Mouse (Mus musculus) hindbrain, embryonic 11.5 days (tissue): ENCODE measurements around the gene Gtpbp4. TPM values are rescaled to one million over a fixed set of nuclear protein-coding genes. Genes with fewer than 3 reads are reported as not detected.
"Not testable (repeated sequence)": the region's sequence is repeated elsewhere in the genome, so short reads cannot be mapped to it uniquely, and the experiment has no call there.

Source experiments
- ATAC-seq: fragments of 200-750 bp; cut with Nextera tagmentation; 2 replicates; pipeline ENCODE4 v1.8.0; 2017; ENCODE audit warnings: mild to moderate bottlenecking, moderate TSS enrichment, moderate library complexity; ENCODE audit not compliant: low FRiP score
- DNase-seq: peaks from one replicate; pipeline ENCODE4 v3.0.0-alpha.2; 2015; ENCODE audit warnings: low spot score
- H3K27ac ChIP-seq: fragments of 300-500 bp; sonication (generic); 2 replicates; pipeline ENCODE4 v1.5.1; 2014; ENCODE audit warnings: mild to moderate bottlenecking, low read depth, low read length
- H3K27me3 ChIP-seq: fragments of 300-500 bp; sonication (generic); 2 replicates; pipeline ENCODE4 v1.6.1; 2014; ENCODE audit warnings: mild to moderate bottlenecking, low read length, moderate library complexity, mixed read lengths; ENCODE audit not compliant: control insufficient read depth, insufficient read depth
- H3K36me3 ChIP-seq: fragments of 300-500 bp; sonication (generic); 2 replicates; pipeline ENCODE4 v1.6.1; 2014; ENCODE audit warnings: mild to moderate bottlenecking, low read length, moderate library complexity, mixed read lengths; ENCODE audit not compliant: control insufficient read depth, insufficient read depth
- H3K4me1 ChIP-seq: fragments of 300-500 bp; sonication (generic); replicated peaks from 2 replicates; pipeline ENCODE4 v1.6.1; 2014; ENCODE audit warnings: low read length, mixed read lengths; ENCODE audit not compliant: control insufficient read depth, insufficient read depth
- H3K4me2 ChIP-seq: fragments of 300-500 bp; sonication (generic); replicated peaks from 2 replicates; pipeline ENCODE4 v1.6.1; 2014; ENCODE audit warnings: mild to moderate bottlenecking, low read depth, low read length
- H3K4me3 ChIP-seq: fragments of 300-500 bp; sonication (generic); 2 replicates; pipeline ENCODE4 v1.5.1; 2014; ENCODE audit warnings: low read depth, low read length
- H3K9ac ChIP-seq: fragments of 300-500 bp; sonication (generic); 2 replicates; pipeline ENCODE4 v1.6.1; 2014; ENCODE audit warnings: low read depth, low read length
- H3K9me3 ChIP-seq: fragments of 300-500 bp; sonication (generic); 2 replicates; pipeline ENCODE4 v1.6.1; 2016; ENCODE audit warnings: low read length; ENCODE audit not compliant: control insufficient read depth
- WGBS: fragments of 180-500 bp; shearing (Covaris S2); extraction: QIAGEN DNeasy Blood & Tissue Kit; methylation state at CpG from one replicate; pipeline ENCODE4 v1.1.7; 2014; 5-methylcytosine and 5-hydroxymethylcytosine counted together
- polyA plus RNA-seq: library from polyadenylated mRNA; unstranded; fragments of >200 nt; fragmentation: Nextera tagmentation; extraction: Ambion mirVana; gene quantifications from 2 replicates; pipeline ENCODE4 v1.2.1, GENCODE M21; 2014

Gtpbp4 gene
- polyA plus RNA-seq, 1 experiment from 2014 or later = 110 TPM

GRCm38 (mm10) chr13:8941110-8941509 is 54.8 kb downstream of the Gtpbp4 start:
- H3K4me3 ChIP-seq, H3K9ac ChIP-seq, H3K27ac ChIP-seq, H3K4me1 ChIP-seq, DNase-seq, H3K9me3 ChIP-seq, ATAC-seq, H3K4me2 ChIP-seq, H3K27me3 ChIP-seq, H3K36me3 ChIP-seq: not testable (repeated sequence)
- WGBS = 87% methylated on average over 4 of the region's 4 CpGs

- not testable (repeated sequence) for H3K9me3 ChIP-seq, H3K9ac ChIP-seq, H3K4me3 ChIP-seq, H3K4me1 ChIP-seq, DNase-seq, ATAC-seq, H3K27me3 ChIP-seq, H3K27ac ChIP-seq, H3K4me2 ChIP-seq, H3K36me3 ChIP-seq
- 84% methylated on average over 6 of the region's 6 CpGs for WGBS
These were observed 58.2 kb downstream of the Gtpbp4 start for GRCm38 (mm10) chr13:8937611-8938140.

- Histone ChIP-seq H3K9me3 (no peaks in the 10 kb centered on the region), H3K4me1 (no peaks in the 10 kb centered on the region), H3K4me2 (no peak overlapping the region), H3K9ac (no peak overlapping the region), H3K4me3 (no peak overlapping the region), H3K27me3 (no peaks in the 10 kb centered on the region), H3K36me3 (no peaks in the 10 kb centered on the region), H3K27ac (no peak overlapping the region)
- ATAC-seq (no peak), DNase-seq (no peak)
- WGBS = 63% methylated on average over 2 of the region's 2 CpGs
These were observed 62.4 kb downstream of the Gtpbp4 start for GRCm38 (mm10) chr13:8933499-8933898.

Other genes with a start within 250 kb of the Gtpbp4 start
- 48.2 and 54.0 TPM in 2 replicates for gene Wdr37, start 124.2 kb downstream of the Gtpbp4 start, polyA plus RNA-seq
- gene Idi1, start 110.6 kb downstream of the Gtpbp4 start, polyA plus RNA-seq = 165 and 176 TPM in 2 replicates
- gene Gm9745, start 47.9 kb downstream of the Gtpbp4 start, polyA plus RNA-seq = not detected in 2 replicates
- gene Idi2, start 43.2 kb downstream of the Gtpbp4 start, polyA plus RNA-seq = not detected in 2 replicates
- 35.3 and 36.0 TPM in 2 replicates for gene Larp4b, start 97.8 kb upstream of the Gtpbp4 start, polyA plus RNA-seq